Mouse (Mus musculus) ES-Bruce4 (cell line): ENCODE measurements around the gene Clrn3.

Source experiments
- CTCF ChIP-seq: IDR thresholded peaks from one replicate; pipeline ENCODE4 v1.8.1; 2011; ENCODE audit warnings: low read depth, low read length
- EP300 ChIP-seq: IDR thresholded peaks from 2 replicates; pipeline ENCODE4 v1.6.1; 2011; ENCODE audit warnings: low read depth, low read length; ENCODE audit not compliant: insufficient read depth
- POLR2A ChIP-seq: IDR thresholded peaks from one replicate; pipeline ENCODE4 v1.8.1; 2011; ENCODE audit warnings: low read length; ENCODE audit not compliant: insufficient read depth

DNA sequence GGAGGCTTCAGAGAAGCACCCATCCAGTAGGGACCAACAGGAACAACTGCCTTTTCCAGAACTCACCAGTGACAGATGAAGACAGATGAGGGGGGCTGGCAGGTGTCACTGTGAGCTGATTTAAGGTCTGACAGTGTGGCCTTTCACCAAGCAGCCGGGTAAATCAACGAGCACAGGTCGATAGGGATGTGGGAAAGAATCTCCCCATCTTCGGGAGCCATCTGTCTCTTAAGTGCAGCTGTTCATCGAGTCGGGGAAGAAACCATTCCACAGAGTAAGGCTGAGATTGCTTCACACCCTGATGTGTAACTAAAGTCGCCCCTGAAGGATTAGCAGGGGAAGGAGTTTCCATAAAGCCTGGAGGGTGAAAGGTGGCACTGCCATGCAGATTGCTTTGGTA, 47.3 kb downstream of the Clrn3 start:
- TF ChIP-seq CTCF (no peak), EP300 (no peak), POLR2A (no peak)
